ENCODE assay signal across 8 mouse cellular contexts in the genomic region with DNA sequence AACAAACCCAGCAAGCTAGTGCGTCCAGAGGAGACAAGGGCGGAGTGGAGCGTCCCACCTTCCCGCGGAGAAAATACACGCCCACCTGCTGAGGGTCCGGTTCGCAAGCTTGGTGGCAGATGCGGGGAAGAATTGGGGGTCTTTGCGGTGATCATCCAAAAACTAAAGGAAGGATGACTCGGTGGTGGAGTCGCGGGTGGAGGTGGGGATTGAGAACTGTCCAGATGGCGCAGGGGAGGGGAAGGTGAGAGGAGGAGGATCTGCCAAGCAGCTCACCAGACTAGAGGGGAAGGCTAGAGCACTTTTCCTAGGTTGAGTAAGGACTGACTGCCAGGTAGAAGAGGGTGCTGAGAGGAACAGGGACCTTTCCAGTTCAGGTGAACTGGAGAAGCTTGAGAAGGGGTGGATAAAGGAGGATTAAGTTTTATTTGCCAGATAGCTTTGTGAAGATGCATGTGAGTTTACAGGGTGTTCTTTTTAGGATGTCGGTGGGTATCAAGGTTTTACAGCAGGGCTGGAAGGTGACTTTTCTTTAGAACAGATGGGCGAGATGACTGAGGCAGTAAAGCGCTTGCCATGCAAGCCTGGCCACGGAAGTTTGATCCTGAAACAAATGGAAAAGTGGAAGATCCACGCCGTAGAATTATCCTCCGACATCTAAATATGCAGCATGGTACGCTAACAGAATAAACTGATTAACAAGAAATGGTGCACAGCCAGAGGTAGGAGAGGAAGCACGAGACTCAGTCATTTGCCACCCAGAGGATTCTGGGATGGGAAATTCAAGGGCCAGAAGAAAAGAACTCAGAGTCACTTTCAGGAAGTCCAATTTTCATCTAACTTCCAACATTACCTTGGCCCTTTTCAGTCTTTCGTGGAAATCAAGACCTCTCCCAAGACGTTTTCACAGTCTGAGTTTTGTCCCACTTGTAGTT. TPM values are rescaled to one million over a fixed set of nuclear protein-coding genes. Genes with fewer than 3 reads are reported as not detected.
A peak's percentile ranks its signal among the peaks of the same experiment; 100 is the strongest.
DNase-seq lines count a peak whose midpoint lies in the region; ATAC-seq and TF ChIP-seq lines count a peak whose summit lies in the region.

No protein-coding gene starts in this region.

- intact Hi-C loops in heart, postnatal 36 days (cut with DNase I), result loop anchor here (5.0 kb wide), 1 partner anchor 157 kb away; no protein-coding TSS in a partner anchor

- no peaks in the 10 kb centered on the region for H3K9me3 ChIP-seq in forebrain, embryonic 11.5 days (ENCODE audit: control insufficient read depth, low read length)
- H3K9me3 ChIP-seq in intestine, embryonic 16.5 days (ENCODE audit: control insufficient read depth, low read length), result no peaks in the 10 kb centered on the region

- peak; percentile 56 to 77 for DNase-seq in heart, adult 18-20 months
- DNase-seq in heart, postnatal 36 days, result no peak
- peak; percentile 23 for DNase-seq in R1 (ENCODE audit: low read depth, low spot score)
- DNase-seq in forebrain, embryonic 11.5 days (ENCODE audit: low spot score), result no peak
- peak; percentile 50 for DNase-seq in lung, postnatal 36 days
- peak; percentile 71 for DNase-seq in thymus, adult 2 months
- no peak for DNase-seq in adrenal gland, postnatal 36 days

- H3K9ac ChIP-seq in forebrain, embryonic 11.5 days (ENCODE audit: low read length), result peak overlapping the region; percentile 69
- peak overlapping the region; percentile 85 for H3K9ac ChIP-seq in intestine, embryonic 16.5 days (ENCODE audit: low read depth, low read length)

- H3K36me3 ChIP-seq in forebrain, embryonic 11.5 days (ENCODE audit: control insufficient read depth, insufficient read depth, low read length), result no peaks in the 10 kb centered on the region
- H3K36me3 ChIP-seq in intestine, embryonic 16.5 days (ENCODE audit: control insufficient read depth, insufficient read depth, low read length), result no peaks in the 10 kb centered on the region
- H3K36me3 ChIP-seq in thymus, adult 2 months (ENCODE audit: control insufficient read depth, insufficient read depth, low read length), result no peaks in the 10 kb centered on the region

- 18% methylated on average over 25 of the region's 25 CpGs for WGBS in forebrain, embryonic 11.5 days
- WGBS in intestine, embryonic 16.5 days, result 14% methylated on average over 25 of the region's 25 CpGs
- 15% methylated on average over 25 of the region's 25 CpGs for WGBS in thymus, adult 2 months

- ATAC-seq in forebrain, embryonic 11.5 days (replicated peaks; ENCODE audit: low FRiP score), result no peak
- ATAC-seq in intestine, embryonic 16.5 days, result no peak

- peak overlapping the region; percentile 60 for H3K4me3 ChIP-seq in forebrain, embryonic 11.5 days (ENCODE audit: low read depth, low read length)
- H3K4me3 ChIP-seq in intestine, embryonic 16.5 days (ENCODE audit: low read length), result peak overlapping the region; percentile 69
- H3K4me3 ChIP-seq in thymus, adult 2 months (ENCODE audit: control insufficient read depth, insufficient read depth, low read length), result peak overlapping the region; percentile 56

- peaks cover 21% of the 10 kb centered on the region for H3K27me3 ChIP-seq in forebrain, embryonic 11.5 days (ENCODE audit: control insufficient read depth, insufficient read depth, low read length)
- no peaks in the 10 kb centered on the region for H3K27me3 ChIP-seq in intestine, embryonic 16.5 days (replicated peaks; ENCODE audit: control insufficient read depth, insufficient read depth, low read length)
- H3K27me3 ChIP-seq in thymus, adult 2 months (ENCODE audit: control insufficient read depth, insufficient read depth, low read length), result no peaks in the 10 kb centered on the region

- H3K4me1 ChIP-seq in forebrain, embryonic 11.5 days (replicated peaks; ENCODE audit: control insufficient read depth, insufficient read depth, low read length), result peaks cover 25% of the 10 kb centered on the region
- peaks cover 50% of the 10 kb centered on the region for H3K4me1 ChIP-seq in intestine, embryonic 16.5 days (ENCODE audit: control insufficient read depth, insufficient read depth, low read length)
- H3K4me1 ChIP-seq in thymus, adult 2 months (replicated peaks; ENCODE audit: control insufficient read depth, insufficient read depth, low read length), result peaks cover 38% of the 10 kb centered on the region

- TF ChIP-seq POLR2A in thymus, adult 2 months (IDR thresholded peaks at IDR 0.05; ENCODE audit: control insufficient read depth, extremely low read depth, insufficient read depth, low read length, poor library complexity), result no peak

- H3K4me2 ChIP-seq in forebrain, embryonic 11.5 days (ENCODE audit: low read depth, low read length, severe bottlenecking), result peak overlapping the region; percentile 94
- peak overlapping the region; percentile 97 for H3K4me2 ChIP-seq in intestine, embryonic 16.5 days (ENCODE audit: low read depth, low read length)

- H3K27ac ChIP-seq in forebrain, embryonic 11.5 days (ENCODE audit: low read depth, low read length), result peak overlapping the region; percentile 57; the same call in 1 of the 2 replicates
- H3K27ac ChIP-seq in intestine, embryonic 16.5 days (ENCODE audit: low read length), result peak overlapping the region; percentile 100
- peak overlapping the region; percentile 95 for H3K27ac ChIP-seq in thymus, adult 2 months (ENCODE audit: control insufficient read depth, insufficient read depth, low read length)

- no peak for TF ChIP-seq CTCF in thymus, adult 2 months (IDR thresholded peaks at IDR 0.05; ENCODE audit: borderline replicate concordance, control insufficient read depth, extremely low read depth, insufficient read depth, low read length, poor library complexity)

RNA-seq across cellular contexts. Expression of a gene that starts 2.7 kb away (rescaled TPM):
- total RNA-seq in heart, adult 18-20 months (2021), result 100 to 1,000 TPM; 120 TPM
- total RNA-seq in heart, postnatal 36 days (2021), result 100 to 1,000 TPM; 123 to 138 TPM
- polyA plus RNA-seq in forebrain, embryonic 11.5 days (2014; fragmentation: Nextera tagmentation; extraction: Ambion mirVana), result 17.3 and 19.7 TPM in 2 replicates
- 13.7 and 23.2 TPM in 2 replicates for polyA plus RNA-seq in intestine, embryonic 16.5 days (2015; fragmentation: Nextera tagmentation; extraction: Ambion mirVana)
- 343 and 377 TPM in 2 replicates for polyA plus RNA-seq in thymus, adult 2 months (2012; rRNA removed)
- 10 to 100 TPM; 85.1 to 99.4 TPM for total RNA-seq in adrenal gland, postnatal 36 days (2021)

RNA-seq across cellular contexts. Expression of a gene that starts 57.7 kb away (rescaled TPM):
- under 1 TPM; 0.39 to 0.69 TPM for total RNA-seq in heart, adult 18-20 months (2021)
- total RNA-seq in heart, postnatal 36 days (2021), result under 1 TPM; 0.76 to 0.94 TPM
- 26.8 and 27.0 TPM in 2 replicates for polyA plus RNA-seq in forebrain, embryonic 11.5 days (2014; fragmentation: Nextera tagmentation; extraction: Ambion mirVana)
- 14.3 and 14.5 TPM in 2 replicates for polyA plus RNA-seq in intestine, embryonic 16.5 days (2015; fragmentation: Nextera tagmentation; extraction: Ambion mirVana)
- 19.7 and 24.6 TPM in 2 replicates for polyA plus RNA-seq in thymus, adult 2 months (2012; rRNA removed)
- total RNA-seq in adrenal gland, postnatal 36 days (2021), result 1 to 10 TPM; 2.1 to 2.2 TPM

Comparison
In these comparisons a context has a peak if more than half of its experiments do, and no peak if none do; other contexts are left out.
1. DNase-seq: peak in heart, adult 18-20 months (2 of 2), R1 (single experiment), lung, postnatal 36 days (single experiment) and thymus, adult 2 months (single experiment); none in heart, postnatal 36 days (0 of 2), forebrain, embryonic 11.5 days (single experiment) and adrenal gland, postnatal 36 days (0 of 2).
2. Peak in every context shown above with its lines, with median percentiles within 50 percentile points of each other: H3K27ac ChIP-seq and H3K4me3 ChIP-seq.